Mouse (Mus musculus) myocyte (in vitro differentiated cells): Measurements from ENCODE around the gene Rabgap1l.

Experiments
- E2F4 ChIP-seq: IDR thresholded peaks from one replicate; pipeline ENCODE4 v1.6.1; 2011; ENCODE audit warnings: mild to moderate bottlenecking, control low read depth, moderate library complexity; ENCODE audit not compliant: insufficient read depth
- POLR2AphosphoS2 ChIP-seq: IDR thresholded peaks from one replicate; pipeline ENCODE4 v1.6.1; 2011; ENCODE audit warnings: low read depth, control low read depth; ENCODE audit not compliant: insufficient read length
- TCF12 ChIP-seq: IDR thresholded peaks from one replicate; pipeline ENCODE4 v1.6.1; 2011; ENCODE audit warnings: mild to moderate bottlenecking, control low read depth; ENCODE audit not compliant: poor library complexity, insufficient read depth, severe bottlenecking

- TF ChIP-seq POLR2AphosphoS2 (no peak), E2F4 (no peak), TCF12 (no peak)
Observed at GRCm38 (mm10) chr1:160507766-160508165, 285.2 kb downstream of the Rabgap1l start.
